20 mouse cellular contexts compared by ENCODE assay signal in the genomic region with DNA sequence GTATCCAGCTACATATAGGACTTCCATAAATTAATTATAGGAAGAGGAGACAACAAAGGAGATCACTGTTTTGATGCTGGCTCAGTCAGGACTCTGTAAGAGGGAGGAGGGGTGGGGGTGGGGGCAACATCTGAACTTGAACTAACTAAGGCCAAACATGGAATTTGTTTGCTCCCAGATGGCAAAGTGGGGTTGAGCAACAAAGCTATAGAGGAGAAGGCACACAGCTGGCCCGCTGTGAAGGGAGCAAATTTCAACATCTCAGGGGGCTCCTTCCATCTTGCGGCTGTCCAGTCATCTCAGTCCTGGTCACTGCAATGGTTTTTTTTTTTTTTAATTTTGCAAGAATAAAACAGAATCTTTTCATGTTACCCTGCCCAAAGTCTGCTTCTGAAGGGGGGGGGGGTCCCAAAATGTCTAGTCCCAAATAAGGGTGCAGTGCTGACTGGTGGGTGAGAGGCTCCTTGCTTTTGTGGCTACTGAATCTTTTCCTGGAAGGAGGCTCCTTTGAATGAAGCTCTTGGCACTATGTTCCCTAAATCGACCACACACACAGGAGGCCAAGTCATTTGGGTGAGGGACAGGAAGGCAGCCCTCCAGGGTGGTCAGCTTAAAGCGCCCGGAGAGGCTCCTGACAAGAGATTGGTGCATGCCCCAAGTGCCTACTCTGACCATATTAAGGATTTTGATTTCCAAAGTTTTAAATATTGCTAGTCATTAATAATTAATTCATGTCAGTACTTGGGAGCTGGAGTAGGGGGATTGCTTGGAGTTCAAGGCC. TPM values are rescaled to one million over a fixed set of nuclear protein-coding genes. Genes with fewer than 3 reads are reported as not detected.
DNase-seq lines count a peak whose midpoint lies in the region; ATAC-seq and TF ChIP-seq lines count a peak whose summit lies in the region.
"Had no signal": no experiment of that assay in that cellular context is flagged by ENCODE, and none has a peak within 500 bp of the region (broad histone marks: within the 10 kb centered on the region; RNA-seq: fewer than 3 reads in every experiment).

No protein-coding gene starts in this region.

- H3K27ac ChIP-seq in intestine, embryonic 15.5 days, result peak overlapping the region; percentile 13; the same call in 1 of the 2 replicates
- H3K27ac ChIP-seq in intestine, embryonic 16.5 days (ENCODE audit: low read length), result no peak overlapping the region
- no peak overlapping the region for H3K27ac ChIP-seq in midbrain, postnatal 0 days (ENCODE audit: low read depth, low read length)
- no peak overlapping the region for H3K27ac ChIP-seq in midbrain, embryonic 10.5 days (replicated peaks)
- H3K27ac ChIP-seq in left cerebral cortex, adult 2 months, result no peak overlapping the region
- H3K27ac ChIP-seq: forebrain, embryonic 10.5 days; heart, adult 2 months; heart, embryonic 15.5 days; limb, embryonic 10.5 days; midbrain, embryonic 13.5 days; neural tube, embryonic 13.5 days had no signal

- H3K4me3 ChIP-seq in intestine, embryonic 15.5 days (replicated peaks), result no peak overlapping the region
- no peak overlapping the region for H3K4me3 ChIP-seq in intestine, embryonic 16.5 days (ENCODE audit: low read length)
- no peak overlapping the region for H3K4me3 ChIP-seq in midbrain, postnatal 0 days (ENCODE audit: low read depth, low read length)
- no peak overlapping the region for H3K4me3 ChIP-seq in midbrain, embryonic 10.5 days
- H3K4me3 ChIP-seq in left cerebral cortex, adult 2 months, result no peak overlapping the region
- H3K4me3 ChIP-seq: forebrain, embryonic 10.5 days; heart, adult 2 months; heart, embryonic 15.5 days; limb, embryonic 10.5 days; midbrain, embryonic 13.5 days; neural tube, embryonic 13.5 days had no signal

- H3K9me3 ChIP-seq in intestine, embryonic 15.5 days, result no peaks in the 10 kb centered on the region
- H3K9me3 ChIP-seq in intestine, embryonic 16.5 days (ENCODE audit: control insufficient read depth, low read length), result no peaks in the 10 kb centered on the region
- H3K9me3 ChIP-seq in midbrain, postnatal 0 days (ENCODE audit: low read length), result no peaks in the 10 kb centered on the region
- H3K9me3 ChIP-seq in midbrain, embryonic 10.5 days (replicated peaks), result 0 out of 2 replicates have a peak, but pooled peaks cover 3% of the 10 kb centered on the region
- H3K9me3 ChIP-seq: forebrain, embryonic 10.5 days; G1E; heart, embryonic 15.5 days; limb, embryonic 10.5 days; midbrain, embryonic 13.5 days; neural tube, embryonic 13.5 days had no signal

- no peaks in the 10 kb centered on the region for H3K4me1 ChIP-seq in intestine, embryonic 15.5 days (replicated peaks)
- 0 out of 2 replicates have a peak, but pooled peaks cover 2% of the 10 kb centered on the region for H3K4me1 ChIP-seq in intestine, embryonic 16.5 days (ENCODE audit: control insufficient read depth, insufficient read depth, low read length)
- no peaks in the 10 kb centered on the region for H3K4me1 ChIP-seq in midbrain, postnatal 0 days (ENCODE audit: insufficient read depth, low read length)
- no peaks in the 10 kb centered on the region for H3K4me1 ChIP-seq in midbrain, embryonic 10.5 days
- H3K4me1 ChIP-seq: heart, embryonic 15.5 days; limb, embryonic 10.5 days; midbrain, embryonic 13.5 days; neural tube, embryonic 13.5 days had no signal

- no peak for TF ChIP-seq CTCF in midbrain, postnatal 0 days (IDR thresholded peaks at IDR 0.05)
- TF ChIP-seq CTCF in left cerebral cortex, adult 2 months (IDR thresholded peaks at IDR 0.05), result no peak

- no peaks in the 10 kb centered on the region for H3K27me3 ChIP-seq in intestine, embryonic 15.5 days (replicated peaks)
- no peaks in the 10 kb centered on the region for H3K27me3 ChIP-seq in intestine, embryonic 16.5 days (replicated peaks; ENCODE audit: control insufficient read depth, insufficient read depth, low read length)
- H3K27me3 ChIP-seq in midbrain, postnatal 0 days (ENCODE audit: insufficient read depth, low read length), result no peaks in the 10 kb centered on the region
- H3K27me3 ChIP-seq in midbrain, embryonic 10.5 days (ENCODE audit: low read depth, poor library complexity, severe bottlenecking), result no peaks in the 10 kb centered on the region
- H3K27me3 ChIP-seq: heart, embryonic 15.5 days; midbrain, embryonic 13.5 days; neural tube, embryonic 13.5 days had no signal

- WGBS in intestine, embryonic 15.5 days, result 62% methylated on average over 5 of the region's 5 CpGs
- 66% methylated on average over 5 of the region's 5 CpGs for WGBS in intestine, embryonic 16.5 days
- WGBS in midbrain, postnatal 0 days, result 74% methylated on average over 5 of the region's 5 CpGs
- 79% methylated on average over 5 of the region's 5 CpGs for WGBS in midbrain, embryonic 10.5 days

- ATAC-seq in intestine, embryonic 15.5 days, result no peak
- no peak; the same call in 1 of the 2 replicates for ATAC-seq in intestine, embryonic 16.5 days
- ATAC-seq in midbrain, postnatal 0 days (ENCODE audit: low FRiP score), result 0 out of 2 replicates have a peak, but pooled peaks have one; percentile 27
- ATAC-seq: forebrain, postnatal 0 days; midbrain, embryonic 13.5 days had no signal

- intact Hi-C loops in left cerebral cortex, adult 2 months (cut with DNase I), result no loop called here

- H3K9ac ChIP-seq in intestine, embryonic 15.5 days, result no peak overlapping the region
- H3K9ac ChIP-seq in intestine, embryonic 16.5 days (ENCODE audit: low read depth, low read length), result no peak overlapping the region
- no peak overlapping the region for H3K9ac ChIP-seq in midbrain, postnatal 0 days (replicated peaks; ENCODE audit: low read length, poor library complexity, severe bottlenecking)
- H3K9ac ChIP-seq: forebrain, postnatal 0 days; heart, embryonic 15.5 days; midbrain, embryonic 13.5 days; neural tube, embryonic 13.5 days had no signal

- DNase-seq in midbrain, postnatal 0 days (ENCODE audit: low spot score), result no peak
- DNase-seq in midbrain, embryonic 10.5 days (ENCODE audit: low spot score), result no peak
- peak; percentile 44 for DNase-seq in lung, postnatal 36 days
- no peak for DNase-seq in frontal cortex, adult 2 months (ENCODE audit: extremely low spot score in 1 of 2, low spot score in 1 of 2)
- DNase-seq in gastrocnemius, adult 18-20 months (ENCODE audit: low spot score), result no peak
- DNase-seq in left cerebral cortex, adult 2 months (ENCODE audit: extremely low spot score in 1 of 2, low spot score in 2 of 2), result no peak
- DNase-seq: cerebellum, adult 18-20 months; cerebellum, postnatal 36 days; forebrain, postnatal 0 days; heart, adult 2 months; kidney, postnatal 25 days; thymus, adult 2 months had no signal

- no peak overlapping the region for H3K4me2 ChIP-seq in intestine, embryonic 15.5 days (replicated peaks)
- no peak overlapping the region for H3K4me2 ChIP-seq in intestine, embryonic 16.5 days (ENCODE audit: low read depth, low read length)
- H3K4me2 ChIP-seq in midbrain, postnatal 0 days (ENCODE audit: low read depth, low read length, poor library complexity, severe bottlenecking), result no peak overlapping the region
- H3K4me2 ChIP-seq: heart, embryonic 15.5 days; midbrain, embryonic 13.5 days; neural tube, embryonic 13.5 days had no signal

- H3K36me3 ChIP-seq in intestine, embryonic 15.5 days, result no peaks in the 10 kb centered on the region
- no peaks in the 10 kb centered on the region for H3K36me3 ChIP-seq in intestine, embryonic 16.5 days (ENCODE audit: control insufficient read depth, insufficient read depth, low read length)
- H3K36me3 ChIP-seq in midbrain, postnatal 0 days (ENCODE audit: insufficient read depth, low read length), result no peaks in the 10 kb centered on the region
- no peaks in the 10 kb centered on the region for H3K36me3 ChIP-seq in midbrain, embryonic 10.5 days
- H3K36me3 ChIP-seq: forebrain, embryonic 10.5 days; G1E; heart, embryonic 15.5 days; limb, embryonic 10.5 days; midbrain, embryonic 13.5 days; neural tube, embryonic 13.5 days had no signal

RNA-seq across cellular contexts. Expression of gene Akap12, which starts 26.2 kb away (rescaled TPM):
- 48.3 and 50.6 TPM in 2 replicates for polyA plus RNA-seq in intestine, embryonic 15.5 days (2015; fragmentation: Nextera tagmentation; extraction: Ambion mirVana)
- 32.5 and 37.0 TPM in 2 replicates for polyA plus RNA-seq in intestine, embryonic 16.5 days (2015; fragmentation: Nextera tagmentation; extraction: Ambion mirVana)
- total RNA-seq in midbrain, postnatal 0 days (2014; rRNA removed), result 49.6 and 52.7 TPM in 2 replicates
- 33.7 and 36.8 TPM in 2 replicates for polyA plus RNA-seq in midbrain, postnatal 0 days (2015; fragmentation: Nextera tagmentation; extraction: Ambion mirVana)
- 30.9 and 40.7 TPM in 2 replicates for polyA plus RNA-seq in midbrain, embryonic 10.5 days (2016; fragmentation: Nextera tagmentation; extraction: Ambion mirVana)
- polyA plus RNA-seq in frontal cortex, adult 2 months (2012; rRNA removed), result 14.2 and 14.4 TPM in 2 replicates
- total RNA-seq in gastrocnemius, adult 18-20 months (2021), result 10 to 100 TPM in 1 of 2 experiments, 1 to 10 TPM in 1; 7.2 to 13.8 TPM
- 10 to 100 TPM; 17.2 to 19.9 TPM for total RNA-seq in left cerebral cortex, adult 2 months (2021)
- polyA plus RNA-seq: G1E had no signal
